29 mouse cellular contexts compared by ENCODE assay signal in genomic region chr10:61179927-61180326, GRCm38 (mm10). TPM values are rescaled to one million over a fixed set of nuclear protein-coding genes. Genes with fewer than 3 reads are reported as not detected.
DNase-seq lines count a peak whose midpoint lies in the region; ATAC-seq and TF ChIP-seq lines count a peak whose summit lies in the region.
"Had no signal": no experiment of that assay in that cellular context is flagged by ENCODE, and none has a peak within 500 bp of the region (broad histone marks: within the 10 kb centered on the region; RNA-seq: fewer than 3 reads in every experiment).

No protein-coding gene starts in this region.

- no peaks in the 10 kb centered on the region for H3K36me3 ChIP-seq in hindbrain, postnatal 0 days (ENCODE audit: insufficient read depth, low read length)
- H3K36me3 ChIP-seq in hindbrain, embryonic 16.5 days (ENCODE audit: control insufficient read depth, insufficient read depth, low read length) = no peaks in the 10 kb centered on the region
- H3K36me3 ChIP-seq in lung, postnatal 0 days (ENCODE audit: insufficient read depth, low read length) = no peaks in the 10 kb centered on the region
- H3K36me3 ChIP-seq: embryonic facial prominence, embryonic 13.5 days; forebrain, embryonic 10.5 days; heart, embryonic 10.5 days; heart, embryonic 13.5 days; intestine, embryonic 15.5 days had no signal

- no peaks in the 10 kb centered on the region for H3K4me1 ChIP-seq in hindbrain, postnatal 0 days (ENCODE audit: insufficient read depth, low read length)
- no peaks in the 10 kb centered on the region for H3K4me1 ChIP-seq in hindbrain, embryonic 16.5 days (ENCODE audit: control insufficient read depth, insufficient read depth, low read depth, low read length)
- H3K4me1 ChIP-seq in lung, postnatal 0 days (ENCODE audit: insufficient read depth, low read depth, low read length) = peaks cover 4% of the 10 kb centered on the region; the same call in 1 of the 2 replicates
- H3K4me1 ChIP-seq: forebrain, embryonic 13.5 days had no signal

- ATAC-seq in hindbrain, postnatal 0 days = no peak
- no peak for ATAC-seq in hindbrain, embryonic 16.5 days
- no peak for ATAC-seq in lung, postnatal 0 days
- ATAC-seq: activated CD4-positive, CD25-positive, alpha-beta regulatory T cell, adult 4 months; forebrain, embryonic 13.5 days; forebrain, embryonic 16.5 days; intestine, embryonic 15.5 days had no signal

- no peak overlapping the region for H3K4me2 ChIP-seq in hindbrain, postnatal 0 days (ENCODE audit: low read depth, low read length)
- no peak overlapping the region for H3K4me2 ChIP-seq in hindbrain, embryonic 16.5 days (ENCODE audit: low read length)
- no peak overlapping the region for H3K4me2 ChIP-seq in lung, postnatal 0 days (replicated peaks; ENCODE audit: low read depth, low read length)
- H3K4me2 ChIP-seq: embryonic facial prominence, embryonic 13.5 days; forebrain, embryonic 13.5 days; heart, embryonic 13.5 days; hindbrain, embryonic 14.5 days; intestine, embryonic 15.5 days had no signal

- H3K9me3 ChIP-seq in hindbrain, postnatal 0 days (ENCODE audit: low read length) = no peaks in the 10 kb centered on the region
- no peaks in the 10 kb centered on the region for H3K9me3 ChIP-seq in hindbrain, embryonic 16.5 days (ENCODE audit: control insufficient read depth, low read length)
- H3K9me3 ChIP-seq in lung, postnatal 0 days (ENCODE audit: low read length) = no peaks in the 10 kb centered on the region
- H3K9me3 ChIP-seq: embryonic facial prominence, embryonic 13.5 days; forebrain, embryonic 10.5 days; forebrain, embryonic 13.5 days; heart, embryonic 10.5 days; heart, embryonic 13.5 days; intestine, embryonic 15.5 days had no signal

- H3K9ac ChIP-seq in hindbrain, postnatal 0 days (replicated peaks; ENCODE audit: low read length) = no peak overlapping the region
- H3K9ac ChIP-seq in hindbrain, embryonic 16.5 days (ENCODE audit: low read depth, low read length) = no peak overlapping the region
- no peak overlapping the region for H3K9ac ChIP-seq in lung, postnatal 0 days (replicated peaks; ENCODE audit: low read depth)
- H3K9ac ChIP-seq: embryonic facial prominence, embryonic 13.5 days; forebrain, embryonic 13.5 days; heart, embryonic 13.5 days; hindbrain, embryonic 14.5 days; intestine, embryonic 15.5 days had no signal

- DNase-seq in adrenal gland, postnatal 10 days = peak; percentile 34
- no peak for DNase-seq in adrenal gland, postnatal 14 days
- peak; percentile 30 for DNase-seq in hindbrain, postnatal 0 days (ENCODE audit: low spot score)
- no peak for DNase-seq in lung, postnatal 0 days (ENCODE audit: low spot score)
- DNase-seq in lung, postnatal 36 days = no peak
- DNase-seq: adrenal gland, postnatal 25 days; cerebellum, adult 11-12 months; cerebellum, adult 8-10 months; cerebellum, postnatal 25 days; gastrocnemius, postnatal 10 days; gastrocnemius, postnatal 36 days; heart, adult 2 months; heart, postnatal 14 days; heart, postnatal 4 days had no signal

- H3K27me3 ChIP-seq in hindbrain, postnatal 0 days (ENCODE audit: insufficient read depth, low read length) = no peaks in the 10 kb centered on the region
- H3K27me3 ChIP-seq in hindbrain, embryonic 16.5 days (replicated peaks; ENCODE audit: control insufficient read depth, insufficient read depth, low read length) = no peaks in the 10 kb centered on the region
- no peaks in the 10 kb centered on the region for H3K27me3 ChIP-seq in lung, postnatal 0 days (replicated peaks; ENCODE audit: insufficient read depth, low read length)
- H3K27me3 ChIP-seq: forebrain, embryonic 13.5 days; intestine, embryonic 15.5 days had no signal

- H3K27ac ChIP-seq in hindbrain, postnatal 0 days = no peak overlapping the region
- H3K27ac ChIP-seq in hindbrain, embryonic 16.5 days (ENCODE audit: low read depth, low read length) = no peak overlapping the region
- H3K27ac ChIP-seq in lung, postnatal 0 days (ENCODE audit: low read length) = no peak overlapping the region
- H3K27ac ChIP-seq: embryonic facial prominence, embryonic 13.5 days; forebrain, embryonic 10.5 days; forebrain, embryonic 13.5 days; heart, adult 2 months; heart, embryonic 10.5 days; heart, embryonic 13.5 days; hindbrain, embryonic 14.5 days; intestine, embryonic 15.5 days had no signal

- no peak for TF ChIP-seq CTCF in hindbrain, postnatal 0 days (IDR thresholded peaks at IDR 0.05; ENCODE audit: low read depth)
- 0 out of 2 replicates have a peak, but pooled peaks have one; percentile 12 for TF ChIP-seq CTCF in lung, postnatal 0 days (IDR thresholded peaks at IDR 0.05)

- no peak overlapping the region for H3K4me3 ChIP-seq in hindbrain, postnatal 0 days (ENCODE audit: low read length)
- H3K4me3 ChIP-seq in hindbrain, embryonic 16.5 days (ENCODE audit: low read length) = no peak overlapping the region
- no peak overlapping the region for H3K4me3 ChIP-seq in lung, postnatal 0 days (ENCODE audit: low read depth, low read length)
- H3K4me3 ChIP-seq: embryonic facial prominence, embryonic 13.5 days; forebrain, embryonic 10.5 days; forebrain, embryonic 13.5 days; heart, adult 2 months; heart, embryonic 10.5 days; heart, embryonic 13.5 days; intestine, embryonic 15.5 days had no signal

- 64% methylated on average over 6 of the region's 6 CpGs for WGBS in hindbrain, postnatal 0 days
- WGBS in hindbrain, embryonic 16.5 days = 68% methylated on average over 6 of the region's 6 CpGs
- 51% methylated on average over 6 of the region's 6 CpGs for WGBS in lung, postnatal 0 days

- no peak for TF ChIP-seq EP300 in lung, postnatal 0 days (IDR thresholded peaks at IDR 0.05)

RNA-seq across cellular contexts. Expression of gene Tbata, which starts 8.2 kb away (rescaled TPM):
- total RNA-seq in adrenal gland, postnatal 10 days (2021) = not detected
- not detected in 2 replicates for total RNA-seq in adrenal gland, postnatal 14 days (2021)
- total RNA-seq in hindbrain, postnatal 0 days (2014; rRNA removed) = 1.5 and 1.6 TPM in 2 replicates
- polyA plus RNA-seq in hindbrain, postnatal 0 days (2015; fragmentation: Nextera tagmentation; extraction: Ambion mirVana) = 4.8 and 6.2 TPM in 2 replicates
- polyA plus RNA-seq in hindbrain, embryonic 16.5 days (2015; fragmentation: Nextera tagmentation; extraction: Ambion mirVana) = 0.64 and 1.2 TPM in 2 replicates
- polyA plus RNA-seq in lung, postnatal 0 days (2015; fragmentation: Nextera tagmentation; extraction: Ambion mirVana) = 2.1 and 2.5 TPM in 2 replicates
- total RNA-seq: adrenal gland, adult 18-20 months; adrenal gland, postnatal 25 days; common myeloid progenitor, adult 5-6 weeks; ES-E14; gastrocnemius, adult 18-20 months; gastrocnemius, postnatal 10 days; granulocyte monocyte progenitor cell, adult 5-6 weeks; heart, adult 2 months; heart, postnatal 4 days had no signal
- polyA plus RNA-seq: activated CD4-positive, CD25-positive, alpha-beta regulatory T cell, adult 4 months; embryonic facial prominence, embryonic 13.5 days; forebrain, embryonic 10.5 days; heart, embryonic 10.5 days; heart, embryonic 13.5 days; hindbrain, embryonic 14.5 days; intestine, embryonic 15.5 days had no signal

RNA-seq across cellular contexts. Expression of gene Sgpl1, which starts 32.4 kb away (rescaled TPM):
- total RNA-seq in adrenal gland, postnatal 10 days (2021) = 10 to 100 TPM; 56.8 to 66.6 TPM
- 69.3 and 80.6 TPM in 2 replicates for total RNA-seq in adrenal gland, postnatal 14 days (2021)
- 52.1 and 57.1 TPM in 2 replicates for total RNA-seq in hindbrain, postnatal 0 days (2014; rRNA removed)
- 36.1 and 36.8 TPM in 2 replicates for polyA plus RNA-seq in hindbrain, postnatal 0 days (2015; fragmentation: Nextera tagmentation; extraction: Ambion mirVana)
- polyA plus RNA-seq in hindbrain, embryonic 16.5 days (2015; fragmentation: Nextera tagmentation; extraction: Ambion mirVana) = 41.0 and 50.1 TPM in 2 replicates
- 33.7 and 36.3 TPM in 2 replicates for polyA plus RNA-seq in lung, postnatal 0 days (2015; fragmentation: Nextera tagmentation; extraction: Ambion mirVana)

Comparison
In these comparisons a context has a peak if more than half of its experiments do, and no peak if none do; other contexts are left out.
1. DNase-seq: peak in adrenal gland, postnatal 10 days (single experiment) and hindbrain, postnatal 0 days (single experiment); none in adrenal gland, postnatal 14 days (single experiment), lung, postnatal 0 days (single experiment) and lung, postnatal 36 days (single experiment).